Mouse (Mus musculus): ENCODE data around the gene Myo1h. TPM values are rescaled to one million over a fixed set of nuclear protein-coding genes. Genes with fewer than 3 reads are reported as not detected.

The Myo1h gene
- polyA plus RNA-seq, 1 experiment from 2014 or later, result 0.38 TPM

DNA sequence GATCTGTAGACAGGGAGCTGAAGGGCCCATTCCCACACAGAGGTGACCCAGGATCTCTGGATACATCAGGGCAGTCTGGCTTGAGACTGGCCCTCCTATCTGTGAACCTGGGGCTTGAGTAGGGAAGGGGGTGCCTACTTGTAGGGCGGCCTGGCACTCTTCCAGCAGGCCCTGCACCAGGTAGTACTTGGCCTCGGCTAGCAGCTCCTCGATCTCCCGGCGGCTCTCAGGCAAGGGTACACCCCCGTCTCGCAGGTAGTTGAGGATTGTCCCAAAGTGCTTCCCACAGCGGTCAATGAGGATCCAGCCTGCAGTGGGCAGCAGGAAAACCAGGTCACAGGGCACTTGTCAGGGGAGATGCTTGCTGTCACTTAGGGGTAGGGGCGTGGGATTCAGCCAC is 81.0 kb downstream of the Myo1h start:
- ATAC-seq (replicated peaks; ENCODE audit: insufficient number of reproducible peaks, low FRiP score, low TSS enrichment, low read depth) (no peak), DNase-seq (ENCODE audit: low spot score) (no peak)
- 55% methylated on average over 9 of the region's 9 CpGs for WGBS
- Histone ChIP-seq H3K36me3 (replicated peaks; ENCODE audit: control insufficient read depth, insufficient read depth, low read depth, low read length) (peaks cover 25% of the 10 kb centered on the region), H3K9ac (replicated peaks; ENCODE audit: low read length) (peak overlapping the region; percentile 28; the same call in 1 of the 2 replicates), H3K4me1 (ENCODE audit: control insufficient read depth, insufficient read depth, low read length) (peaks cover 15% of the 10 kb centered on the region), H3K4me3 (ENCODE audit: low read depth, low read length) (no peak overlapping the region), H3K27ac (replicated peaks; ENCODE audit: low read depth, low read length) (peak overlapping the region; percentile 66), H3K4me2 (ENCODE audit: low read depth, low read length) (no peak overlapping the region; the same call in 1 of the 2 replicates), H3K9me3 (replicated peaks; ENCODE audit: control insufficient read depth, low read length) (no peaks in the 10 kb centered on the region), H3K27me3 (ENCODE audit: control insufficient read depth, insufficient read depth, low read length) (no peaks in the 10 kb centered on the region)

DNA sequence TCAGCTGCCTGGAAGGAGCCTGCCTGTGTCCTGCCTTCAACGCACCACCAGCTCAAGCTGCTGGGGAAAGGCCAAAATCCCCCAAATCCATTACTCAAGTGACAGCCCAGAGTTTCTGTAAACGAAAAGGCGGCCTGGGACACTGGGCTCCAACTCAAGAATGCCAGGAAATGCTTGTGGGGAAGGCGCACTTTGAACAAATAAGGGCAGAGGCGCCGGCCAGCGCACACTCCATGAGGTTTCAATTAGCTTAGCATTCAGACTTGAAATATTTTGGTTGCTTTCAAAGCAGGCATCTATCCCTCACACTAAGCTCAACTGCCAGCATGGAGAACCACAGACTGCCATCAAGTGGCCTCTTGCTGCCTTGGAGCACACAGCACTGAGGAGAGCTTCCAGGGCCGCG is 81.4 kb downstream of the Myo1h start:
- no peak overlapping the region for H3K4me3 ChIP-seq (ENCODE audit: low read depth, low read length)
- peak overlapping the region; percentile 66 for H3K27ac ChIP-seq (replicated peaks; ENCODE audit: low read depth, low read length)
- ATAC-seq (replicated peaks; ENCODE audit: insufficient number of reproducible peaks, low FRiP score, low TSS enrichment, low read depth) (peak; percentile 19; the same call in 1 of the 2 replicates), DNase-seq (ENCODE audit: low spot score) (peak; percentile 80)
- H3K9ac ChIP-seq (replicated peaks; ENCODE audit: low read length), result peak overlapping the region; percentile 39
- no peak overlapping the region; the same call in 1 of the 2 replicates for H3K4me2 ChIP-seq (ENCODE audit: low read depth, low read length)
- H3K36me3 ChIP-seq (replicated peaks; ENCODE audit: control insufficient read depth, insufficient read depth, low read depth, low read length), result peaks cover 25% of the 10 kb centered on the region
- peaks cover 15% of the 10 kb centered on the region for H3K4me1 ChIP-seq (ENCODE audit: control insufficient read depth, insufficient read depth, low read length)
- no peaks in the 10 kb centered on the region for H3K9me3 ChIP-seq (replicated peaks; ENCODE audit: control insufficient read depth, low read length)
- H3K27me3 ChIP-seq (ENCODE audit: control insufficient read depth, insufficient read depth, low read length), result no peaks in the 10 kb centered on the region
- 24% methylated on average over 9 of the region's 9 CpGs for WGBS

GRCm38 (mm10) chr5:114371331-114371730 is 82.4 kb downstream of the Myo1h start:
- Histone ChIP-seq H3K4me2 (ENCODE audit: low read depth, low read length) (no peak overlapping the region), H3K9me3 (replicated peaks; ENCODE audit: control insufficient read depth, low read length) (no peaks in the 10 kb centered on the region), H3K4me3 (ENCODE audit: low read depth, low read length) (no peak overlapping the region), H3K27me3 (ENCODE audit: control insufficient read depth, insufficient read depth, low read length) (no peaks in the 10 kb centered on the region), H3K9ac (replicated peaks; ENCODE audit: low read length) (no peak overlapping the region), H3K4me1 (ENCODE audit: control insufficient read depth, insufficient read depth, low read length) (peaks cover 15% of the 10 kb centered on the region), H3K27ac (replicated peaks; ENCODE audit: low read depth, low read length) (peak overlapping the region; percentile 66), H3K36me3 (replicated peaks; ENCODE audit: control insufficient read depth, insufficient read depth, low read depth, low read length) (peaks cover 25% of the 10 kb centered on the region)
- DNase-seq (ENCODE audit: low spot score) (no peak), ATAC-seq (replicated peaks; ENCODE audit: insufficient number of reproducible peaks, low FRiP score, low TSS enrichment, low read depth) (no peak)
- 55% methylated on average over 3 of the region's 3 CpGs for WGBS

- H3K9me3 ChIP-seq (replicated peaks; ENCODE audit: control insufficient read depth, low read length), result no peaks in the 10 kb centered on the region
- H3K9ac ChIP-seq (replicated peaks; ENCODE audit: low read length), result no peak overlapping the region
- no peaks in the 10 kb centered on the region for H3K27me3 ChIP-seq (ENCODE audit: control insufficient read depth, insufficient read depth, low read length)
- H3K4me2 ChIP-seq (ENCODE audit: low read depth, low read length), result no peak overlapping the region
- H3K4me3 ChIP-seq (ENCODE audit: low read depth, low read length), result no peak overlapping the region
- ATAC-seq (replicated peaks; ENCODE audit: insufficient number of reproducible peaks, low FRiP score, low TSS enrichment, low read depth) (no peak), DNase-seq (ENCODE audit: low spot score) (peak; percentile 29)
- peaks cover 15% of the 10 kb centered on the region for H3K4me1 ChIP-seq (ENCODE audit: control insufficient read depth, insufficient read depth, low read length)
- peaks cover 22% of the 10 kb centered on the region for H3K36me3 ChIP-seq (replicated peaks; ENCODE audit: control insufficient read depth, insufficient read depth, low read depth, low read length)
- peak overlapping the region; percentile 66 for H3K27ac ChIP-seq (replicated peaks; ENCODE audit: low read depth, low read length)
- WGBS, result 46% methylated on average over 25 of the region's 25 CpGs
Observed at GRCm38 (mm10) chr5:114371731-114372473, 82.9 kb downstream of the Myo1h start.

- 40% methylated on average over 11 of the region's 11 CpGs for WGBS
- Histone ChIP-seq H3K9ac (replicated peaks; ENCODE audit: low read length) (no peak overlapping the region), H3K27me3 (ENCODE audit: control insufficient read depth, insufficient read depth, low read length) (no peaks in the 10 kb centered on the region), H3K27ac (replicated peaks; ENCODE audit: low read depth, low read length) (no peak overlapping the region), H3K4me3 (ENCODE audit: low read depth, low read length) (no peak overlapping the region), H3K9me3 (replicated peaks; ENCODE audit: control insufficient read depth, low read length) (no peaks in the 10 kb centered on the region), H3K4me2 (ENCODE audit: low read depth, low read length) (no peak overlapping the region), H3K4me1 (ENCODE audit: control insufficient read depth, insufficient read depth, low read length) (peaks cover 15% of the 10 kb centered on the region), H3K36me3 (replicated peaks; ENCODE audit: control insufficient read depth, insufficient read depth, low read depth, low read length) (peaks cover 17% of the 10 kb centered on the region)
- ATAC-seq (replicated peaks; ENCODE audit: insufficient number of reproducible peaks, low FRiP score, low TSS enrichment, low read depth) (no peak), DNase-seq (ENCODE audit: low spot score) (peak; percentile 47)
Observed at GRCm38 (mm10) chr5:114372565-114372964, 83.6 kb downstream of the Myo1h start.

DNA sequence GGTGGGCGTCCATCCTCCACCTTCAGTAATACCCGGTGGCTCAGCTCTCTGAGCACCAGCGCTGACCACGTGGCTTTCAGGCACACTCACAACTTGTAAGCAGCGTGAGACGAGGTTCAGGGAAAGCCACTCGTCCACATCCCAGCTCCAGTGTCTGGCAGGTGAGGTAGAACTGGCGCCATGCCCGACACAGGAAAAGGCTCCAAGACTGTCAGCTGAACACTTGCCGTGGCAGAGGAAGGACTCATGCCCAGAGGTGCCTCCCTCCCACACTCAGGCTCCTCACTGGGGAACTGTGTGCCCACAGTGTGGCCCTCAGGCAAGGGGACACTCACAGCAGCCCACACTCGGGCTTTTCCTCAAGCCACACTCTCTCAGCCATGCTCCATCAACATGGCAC is 84.2 kb downstream of the Myo1h start:
- ATAC-seq (replicated peaks; ENCODE audit: insufficient number of reproducible peaks, low FRiP score, low TSS enrichment, low read depth) (no peak), DNase-seq (ENCODE audit: low spot score) (no peak)
- 71% methylated on average over 11 of the region's 11 CpGs for WGBS
- Histone ChIP-seq H3K27me3 (ENCODE audit: control insufficient read depth, insufficient read depth, low read length) (no peaks in the 10 kb centered on the region), H3K4me1 (ENCODE audit: control insufficient read depth, insufficient read depth, low read length) (peaks cover 15% of the 10 kb centered on the region), H3K36me3 (replicated peaks; ENCODE audit: control insufficient read depth, insufficient read depth, low read depth, low read length) (peaks cover 13% of the 10 kb centered on the region), H3K4me3 (ENCODE audit: low read depth, low read length) (no peak overlapping the region), H3K9me3 (replicated peaks; ENCODE audit: control insufficient read depth, low read length) (no peaks in the 10 kb centered on the region), H3K27ac (replicated peaks; ENCODE audit: low read depth, low read length) (no peak overlapping the region), H3K9ac (replicated peaks; ENCODE audit: low read length) (no peak overlapping the region), H3K4me2 (ENCODE audit: low read depth, low read length) (no peak overlapping the region)

DNA sequence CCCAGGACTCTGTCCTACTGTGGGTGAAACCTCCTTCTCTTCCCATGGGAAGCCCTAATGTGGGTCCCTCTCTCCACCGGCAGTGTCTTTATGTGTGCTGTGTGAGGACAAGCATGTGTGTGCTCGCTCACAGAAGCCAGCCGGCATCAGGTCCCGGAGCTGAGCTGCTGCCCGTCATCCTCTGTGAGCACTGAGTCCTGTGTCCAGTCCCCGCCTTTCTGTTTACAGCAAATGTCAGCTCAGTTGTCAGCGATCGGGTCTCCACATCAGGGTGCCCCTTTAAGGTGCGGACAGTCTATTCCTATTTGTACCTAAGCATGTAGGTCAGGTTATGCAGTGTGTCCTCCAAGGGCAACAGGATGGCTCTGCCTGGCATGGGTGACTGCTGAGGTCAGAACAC is 84.6 kb downstream of the Myo1h start:
- ATAC-seq (replicated peaks; ENCODE audit: insufficient number of reproducible peaks, low FRiP score, low TSS enrichment, low read depth) (no peak), DNase-seq (ENCODE audit: low spot score) (no peak)
- Histone ChIP-seq H3K36me3 (replicated peaks; ENCODE audit: control insufficient read depth, insufficient read depth, low read depth, low read length) (peaks cover 13% of the 10 kb centered on the region), H3K4me3 (ENCODE audit: low read depth, low read length) (no peak overlapping the region), H3K27ac (replicated peaks; ENCODE audit: low read depth, low read length) (no peak overlapping the region), H3K9ac (replicated peaks; ENCODE audit: low read length) (no peak overlapping the region), H3K9me3 (replicated peaks; ENCODE audit: control insufficient read depth, low read length) (no peaks in the 10 kb centered on the region), H3K4me2 (ENCODE audit: low read depth, low read length) (no peak overlapping the region), H3K27me3 (ENCODE audit: control insufficient read depth, insufficient read depth, low read length) (no peaks in the 10 kb centered on the region), H3K4me1 (ENCODE audit: control insufficient read depth, insufficient read depth, low read length) (peaks cover 15% of the 10 kb centered on the region)
- 90% methylated on average over 9 of the region's 9 CpGs for WGBS

GRCm38 (mm10) chr5:114374409-114375213 is 85.6 kb downstream of the Myo1h start:
- ATAC-seq (replicated peaks; ENCODE audit: insufficient number of reproducible peaks, low FRiP score, low TSS enrichment, low read depth), result no peak
- H3K36me3 ChIP-seq (replicated peaks; ENCODE audit: control insufficient read depth, insufficient read depth, low read depth, low read length), result peaks cover 11% of the 10 kb centered on the region
- 92% methylated on average over 23 of the region's 23 CpGs for WGBS

More at GRCm38 (mm10) chr5:114374409-114375213, 85.6 kb downstream of the Myo1h start:
- peaks cover 16% of the 10 kb centered on the region for H3K4me1 ChIP-seq (ENCODE audit: control insufficient read depth, insufficient read depth, low read length)
- no peak overlapping the region for H3K4me2 ChIP-seq (ENCODE audit: low read depth, low read length)
- no peaks in the 10 kb centered on the region for H3K9me3 ChIP-seq (replicated peaks; ENCODE audit: control insufficient read depth, low read length)
- H3K27ac ChIP-seq (replicated peaks; ENCODE audit: low read depth, low read length), result no peak overlapping the region
- H3K9ac ChIP-seq (replicated peaks; ENCODE audit: low read length), result no peak overlapping the region
- DNase-seq (ENCODE audit: low spot score), result no peak
- H3K4me3 ChIP-seq (ENCODE audit: low read depth, low read length), result no peak overlapping the region
- no peaks in the 10 kb centered on the region for H3K27me3 ChIP-seq (ENCODE audit: control insufficient read depth, insufficient read depth, low read length)

Measured in embryonic facial prominence, embryonic 11.5 days (tissue).